Mouse (Mus musculus): ENCODE results near the gene Ndel1. TPM values are rescaled to one million over a fixed set of nuclear protein-coding genes. Genes with fewer than 3 reads are reported as not detected.

Ndel1 gene
- polyA plus RNA-seq, 1 experiment from 2014 or later, result 86.1 TPM

GRCm38 (mm10) chr11:68779735-68780465 is 91.8 kb downstream of the Ndel1 start:
- DNase-seq (ENCODE audit: low spot score) (no peak), ATAC-seq (replicated peaks; ENCODE audit: low FRiP score, low read depth) (no peak)
- Histone ChIP-seq H3K9me3 (replicated peaks; ENCODE audit: low read length) (no peaks in the 10 kb centered on the region), H3K36me3 (ENCODE audit: insufficient read depth, low read length) (peaks cover 53% of the 10 kb centered on the region), H3K4me2 (ENCODE audit: low read length) (no peak overlapping the region), H3K4me1 (replicated peaks; ENCODE audit: insufficient read depth, low read length) (no peaks in the 10 kb centered on the region), H3K27ac (no peak overlapping the region), H3K4me3 (replicated peaks; ENCODE audit: low read depth, low read length) (no peak overlapping the region), H3K27me3 (ENCODE audit: insufficient read depth, low read length) (no peaks in the 10 kb centered on the region), H3K9ac (ENCODE audit: low read depth, low read length) (no peak overlapping the region)
- no peak for TF ChIP-seq CTCF (IDR thresholded peaks at IDR 0.05; ENCODE audit: low read depth)
- 85% methylated on average over 10 of the region's 10 CpGs for WGBS

GRCm38 (mm10) chr11:68778855-68779254 is 92.8 kb downstream of the Ndel1 start:
- H3K4me1 ChIP-seq (replicated peaks; ENCODE audit: insufficient read depth, low read length), result no peaks in the 10 kb centered on the region
- no peak for DNase-seq (ENCODE audit: low spot score)
- peaks cover 47% of the 10 kb centered on the region for H3K36me3 ChIP-seq (ENCODE audit: insufficient read depth, low read length)
- H3K9me3 ChIP-seq (replicated peaks; ENCODE audit: low read length), result no peaks in the 10 kb centered on the region
- H3K4me3 ChIP-seq (replicated peaks; ENCODE audit: low read depth, low read length), result no peak overlapping the region
- H3K9ac ChIP-seq (ENCODE audit: low read depth, low read length), result no peak overlapping the region
- H3K4me2 ChIP-seq (ENCODE audit: low read length), result no peak overlapping the region
- H3K27ac ChIP-seq, result no peak overlapping the region
- no peak for ATAC-seq (replicated peaks; ENCODE audit: low FRiP score, low read depth)
- H3K27me3 ChIP-seq (ENCODE audit: insufficient read depth, low read length), result no peaks in the 10 kb centered on the region
- TF ChIP-seq CTCF (IDR thresholded peaks at IDR 0.05; ENCODE audit: low read depth), result no peak

- Histone ChIP-seq H3K4me2 (ENCODE audit: low read length) (no peak overlapping the region), H3K9ac (ENCODE audit: low read depth, low read length) (no peak overlapping the region), H3K27me3 (ENCODE audit: insufficient read depth, low read length) (no peaks in the 10 kb centered on the region), H3K36me3 (ENCODE audit: insufficient read depth, low read length) (peaks cover 48% of the 10 kb centered on the region), H3K9me3 (replicated peaks; ENCODE audit: low read length) (no peaks in the 10 kb centered on the region), H3K4me3 (replicated peaks; ENCODE audit: low read depth, low read length) (no peak overlapping the region), H3K27ac (no peak overlapping the region), H3K4me1 (replicated peaks; ENCODE audit: insufficient read depth, low read length) (no peaks in the 10 kb centered on the region)
- no peak for TF ChIP-seq CTCF (IDR thresholded peaks at IDR 0.05; ENCODE audit: low read depth)
- ATAC-seq (replicated peaks; ENCODE audit: low FRiP score, low read depth), result no peak
- no peak for DNase-seq (ENCODE audit: low spot score)
- WGBS, result 73% methylated on average over 11 of the region's 11 CpGs
Observed at GRCm38 (mm10) chr11:68777933-68778332, 93.7 kb downstream of the Ndel1 start.

GRCm38 (mm10) chr11:68776147-68776655 is 95.5 kb downstream of the Ndel1 start:
- no peak for TF ChIP-seq CTCF (IDR thresholded peaks at IDR 0.05; ENCODE audit: low read depth)
- no peak for DNase-seq (ENCODE audit: low spot score)
- Histone ChIP-seq H3K4me2 (ENCODE audit: low read length) (no peak overlapping the region), H3K9ac (ENCODE audit: low read depth, low read length) (no peak overlapping the region), H3K4me3 (replicated peaks; ENCODE audit: low read depth, low read length) (no peak overlapping the region), H3K27me3 (ENCODE audit: insufficient read depth, low read length) (no peaks in the 10 kb centered on the region), H3K9me3 (replicated peaks; ENCODE audit: low read length) (no peaks in the 10 kb centered on the region), H3K27ac (no peak overlapping the region), H3K4me1 (replicated peaks; ENCODE audit: insufficient read depth, low read length) (no peaks in the 10 kb centered on the region), H3K36me3 (ENCODE audit: insufficient read depth, low read length) (peaks cover 46% of the 10 kb centered on the region)
- WGBS, result 83% methylated on average over 7 of the region's 7 CpGs
- ATAC-seq (replicated peaks; ENCODE audit: low FRiP score, low read depth), result no peak

Other genes with a start within 250 kb of the Ndel1 start
- gene Myh10, start 180.3 kb downstream of the Ndel1 start, polyA plus RNA-seq (2015; fragmentation: Nextera tagmentation; extraction: Ambion mirVana), result 83.8 and 93.9 TPM in 2 replicates
- gene Rnf222, start 16.7 kb upstream of the Ndel1 start, polyA plus RNA-seq (2015; fragmentation: Nextera tagmentation; extraction: Ambion mirVana), result 0.13 and 0.17 TPM in 2 replicates
- gene Rpl26, start 29.7 kb upstream of the Ndel1 start, polyA plus RNA-seq (2015; fragmentation: Nextera tagmentation; extraction: Ambion mirVana), result 1,114 and 1,312 TPM in 2 replicates
- 0.29 TPM in 1 of 2 replicates, not detected in the other for gene Odf4, start 55.2 kb upstream of the Ndel1 start, polyA plus RNA-seq (2015; fragmentation: Nextera tagmentation; extraction: Ambion mirVana)
- 8.9 and 11.3 TPM in 2 replicates for gene Arhgef15, start 85.6 kb upstream of the Ndel1 start, polyA plus RNA-seq (2015; fragmentation: Nextera tagmentation; extraction: Ambion mirVana)
- gene Slc25a35, start 96.3 kb upstream of the Ndel1 start, polyA plus RNA-seq (2015; fragmentation: Nextera tagmentation; extraction: Ambion mirVana), result 11.1 and 11.5 TPM in 2 replicates
- 55.6 and 58.3 TPM in 2 replicates for gene Rangrf, start 103.3 kb upstream of the Ndel1 start, polyA plus RNA-seq (2015; fragmentation: Nextera tagmentation; extraction: Ambion mirVana)
- gene Pfas, start 136.6 kb upstream of the Ndel1 start, polyA plus RNA-seq (2015; fragmentation: Nextera tagmentation; extraction: Ambion mirVana), result 20.9 and 23.3 TPM in 2 replicates
- gene Ctc1, start 144.1 kb upstream of the Ndel1 start, polyA plus RNA-seq (2015; fragmentation: Nextera tagmentation; extraction: Ambion mirVana), result 27.6 and 27.7 TPM in 2 replicates
- 49.3 and 61.1 TPM in 2 replicates for gene Aurkb, start 173.8 kb upstream of the Ndel1 start, polyA plus RNA-seq (2015; fragmentation: Nextera tagmentation; extraction: Ambion mirVana)
- 11.9 and 13.3 TPM in 2 replicates for gene Borcs6, start 187.9 kb upstream of the Ndel1 start, polyA plus RNA-seq (2015; fragmentation: Nextera tagmentation; extraction: Ambion mirVana)
- 60.8 and 61.3 TPM in 2 replicates for gene Tmem107, start 198.9 kb upstream of the Ndel1 start, polyA plus RNA-seq (2015; fragmentation: Nextera tagmentation; extraction: Ambion mirVana)
- 66.7 and 67.7 TPM in 2 replicates for gene Vamp2, start 216.6 kb upstream of the Ndel1 start, polyA plus RNA-seq (2015; fragmentation: Nextera tagmentation; extraction: Ambion mirVana)
- gene Per1, start 223.4 kb upstream of the Ndel1 start, polyA plus RNA-seq (2015; fragmentation: Nextera tagmentation; extraction: Ambion mirVana), result 7.4 and 9.9 TPM in 2 replicates
- 0.42 and 0.50 TPM in 2 replicates for gene Hes7, start 248.5 kb upstream of the Ndel1 start, polyA plus RNA-seq (2015; fragmentation: Nextera tagmentation; extraction: Ambion mirVana)

Measured in kidney, postnatal 0 days (tissue).